In genomic region chr1:54985831-54986230, GRCm38 (mm10) we compare ENCODE assay signal across 18 mouse cellular contexts. TPM values are rescaled to one million over a fixed set of nuclear protein-coding genes. Genes with fewer than 3 reads are reported as not detected.
DNase-seq lines count a peak whose midpoint lies in the region; ATAC-seq and TF ChIP-seq lines count a peak whose summit lies in the region.
"Had no signal": no experiment of that assay in that cellular context is flagged by ENCODE, and none has a peak within 500 bp of the region (broad histone marks: within the 10 kb centered on the region; RNA-seq: fewer than 3 reads in every experiment).

No protein-coding gene starts in this region.

- H3K9ac ChIP-seq in liver, embryonic 13.5 days = no peak overlapping the region
- H3K9ac ChIP-seq in liver, postnatal 0 days (replicated peaks) = no peak overlapping the region
- H3K9ac ChIP-seq in MEL (ENCODE audit: control insufficient read depth, low read depth, low read length, poor library complexity, severe bottlenecking) = no peak overlapping the region
- H3K9ac ChIP-seq: embryonic facial prominence, embryonic 12.5 days; forebrain, embryonic 13.5 days; forebrain, embryonic 15.5 days; forebrain, postnatal 0 days had no signal

- no peaks in the 10 kb centered on the region for H3K79me2 ChIP-seq in MEL (ENCODE audit: control insufficient read depth, insufficient read depth, low read length, poor library complexity)

- no peaks in the 10 kb centered on the region for H3K9me3 ChIP-seq in liver, embryonic 13.5 days (replicated peaks)
- no peaks in the 10 kb centered on the region for H3K9me3 ChIP-seq in liver, postnatal 0 days (ENCODE audit: low read length)
- H3K9me3 ChIP-seq in MEL (replicated peaks; ENCODE audit: insufficient read depth, low read length) = no peaks in the 10 kb centered on the region
- H3K9me3 ChIP-seq: embryonic facial prominence, embryonic 10.5 days; embryonic facial prominence, embryonic 12.5 days; forebrain, embryonic 13.5 days; forebrain, embryonic 15.5 days had no signal

- no peak for TF ChIP-seq POLR2A in MEL (IDR thresholded peaks at IDR 0.05; ENCODE audit: control insufficient read depth in 1 of 2, insufficient read depth in 1 of 2, low read depth in 1 of 2, low read length in 2 of 2, poor library complexity in 1 of 2)

- no peak for TF ChIP-seq EP300 in liver, postnatal 0 days (IDR thresholded peaks at IDR 0.05; ENCODE audit: low read depth)
- TF ChIP-seq EP300 in MEL (IDR thresholded peaks at IDR 0.05; ENCODE audit: low read depth in 1 of 2, low read length in 2 of 2) = peak; percentile 19 to 30; a peak in 1 of 4 replicates

- H3K27me3 ChIP-seq in liver, embryonic 13.5 days = no peaks in the 10 kb centered on the region
- no peaks in the 10 kb centered on the region for H3K27me3 ChIP-seq in liver, postnatal 0 days (ENCODE audit: insufficient read depth, low read length)
- H3K27me3 ChIP-seq in MEL (ENCODE audit: control insufficient read depth in 1 of 2, insufficient read depth in 2 of 2, low read length in 2 of 2) = no peaks in the 10 kb centered on the region
- H3K27me3 ChIP-seq: embryonic facial prominence, embryonic 12.5 days; forebrain, embryonic 13.5 days; forebrain, embryonic 15.5 days had no signal

- 43% methylated on average over 3 of the region's 3 CpGs for WGBS in liver, embryonic 13.5 days (ENCODE audit: insufficient replicate concordance)
- WGBS in liver, postnatal 0 days (ENCODE audit: insufficient replicate concordance) = 67% methylated on average over 3 of the region's 3 CpGs

- no peak overlapping the region for H3K4me3 ChIP-seq in liver, embryonic 13.5 days (replicated peaks)
- no peak overlapping the region for H3K4me3 ChIP-seq in liver, postnatal 0 days (ENCODE audit: low read depth, low read length)
- H3K4me3 ChIP-seq in MEL (ENCODE audit: control insufficient read depth in 1 of 2, insufficient read depth in 1 of 2, low read depth in 2 of 2, low read length in 2 of 2) = no peak overlapping the region
- H3K4me3 ChIP-seq: embryonic facial prominence, embryonic 10.5 days; embryonic facial prominence, embryonic 12.5 days; forebrain, embryonic 13.5 days; forebrain, embryonic 15.5 days had no signal

- H3K36me3 ChIP-seq in liver, embryonic 13.5 days = peaks cover 53% of the 10 kb centered on the region
- H3K36me3 ChIP-seq in liver, postnatal 0 days (replicated peaks; ENCODE audit: insufficient read depth, low read length) = peaks cover 57% of the 10 kb centered on the region
- H3K36me3 ChIP-seq in MEL (ENCODE audit: control insufficient read depth in 1 of 2, insufficient read depth in 2 of 2, low read length in 2 of 2) = peaks cover 20 to 40% of the 10 kb centered on the region in 2 experiments

- DNase-seq in liver, embryonic 13.5 days = no peak
- DNase-seq in liver, postnatal 0 days = no peak
- no peak for DNase-seq in MEL (ENCODE audit: low read depth, low spot score)
- no peak for DNase-seq in thymus, postnatal 14 days
- no peak for DNase-seq in gastrocnemius, postnatal 25 days
- DNase-seq: adrenal gland, adult 2 months; adrenal gland, postnatal 10 days; adrenal gland, postnatal 25 days; cerebellum, adult 11-12 months; cerebellum, adult 2 months; cerebellum, adult 9-10 months; cerebellum, postnatal 10 days; cerebellum, postnatal 25 days; forebrain, postnatal 0 days had no signal

- no peak for TF ChIP-seq RAD21 in MEL (IDR thresholded peaks at IDR 0.05; ENCODE audit: low read depth, low read length)

- H3K27ac ChIP-seq in liver, embryonic 13.5 days = no peak overlapping the region
- no peak overlapping the region for H3K27ac ChIP-seq in liver, postnatal 0 days (ENCODE audit: low read depth)
- no peak overlapping the region for H3K27ac ChIP-seq in MEL (ENCODE audit: control insufficient read depth, low read depth, low read length)
- H3K27ac ChIP-seq: embryonic facial prominence, embryonic 10.5 days; embryonic facial prominence, embryonic 12.5 days; forebrain, embryonic 13.5 days; forebrain, embryonic 15.5 days had no signal

- H3K4me1 ChIP-seq in liver, embryonic 13.5 days (replicated peaks) = peaks cover 2% of the 10 kb centered on the region; the same call in 1 of the 2 replicates
- H3K4me1 ChIP-seq in liver, postnatal 0 days (ENCODE audit: insufficient read depth) = no peaks in the 10 kb centered on the region
- H3K4me1 ChIP-seq in MEL (ENCODE audit: control insufficient read depth in 1 of 2, insufficient read depth in 2 of 2, low read length in 2 of 2) = peaks cover 3 to 9% of the 10 kb centered on the region in 2 experiments
- H3K4me1 ChIP-seq: forebrain, embryonic 13.5 days; forebrain, embryonic 15.5 days had no signal

- no peak overlapping the region for H3K4me2 ChIP-seq in liver, embryonic 13.5 days
- no peak overlapping the region for H3K4me2 ChIP-seq in liver, postnatal 0 days (ENCODE audit: low read depth, low read length)
- H3K4me2 ChIP-seq: embryonic facial prominence, embryonic 12.5 days; forebrain, embryonic 13.5 days; forebrain, embryonic 15.5 days had no signal

- ATAC-seq in liver, embryonic 13.5 days (ENCODE audit: low read depth) = peak; percentile 63
- no peak for ATAC-seq in liver, postnatal 0 days
- ATAC-seq: forebrain, embryonic 13.5 days; forebrain, embryonic 15.5 days; forebrain, postnatal 0 days had no signal

- no peak for TF ChIP-seq CTCF in liver, postnatal 0 days (IDR thresholded peaks at IDR 0.05; ENCODE audit: low read depth)
- no peak for TF ChIP-seq CTCF in MEL (IDR thresholded peaks at IDR 0.05 in 2 of 3, conservative IDR thresholded peaks at IDR 0.05 in 1 of 3; ENCODE audit: control insufficient read depth in 1 of 3, insufficient read depth in 1 of 3, low read depth in 2 of 3, low read length in 3 of 3, poor library complexity in 1 of 3, severe bottlenecking in 1 of 3)

TF ChIP-seq in MEL, 35 proteins besides CTCF, POLR2A, EP300 and RAD21:
- TF ChIP-seq HCFC1 (IDR thresholded peaks at IDR 0.05; ENCODE audit: low read depth, low read length) (no peak), MYC (IDR thresholded peaks at IDR 0.05; ENCODE audit: low read depth, low read length) (no peak), GATA1 (IDR thresholded peaks at IDR 0.05; ENCODE audit: low read depth, low read length) (peak; percentile 29; the same call in 1 of the 2 replicates), USF1 (IDR thresholded peaks at IDR 0.05; ENCODE audit: low read depth, low read length) (0 out of 2 replicates have a peak, but pooled peaks have one; percentile 24)
TF ChIP-seq in MEL: peak in this region for 2.

RNA-seq across cellular contexts. Expression of gene Sf3b1, which starts 41.5 kb away (rescaled TPM):
- polyA plus RNA-seq in liver, embryonic 13.5 days (2015; fragmentation: Nextera tagmentation; extraction: Ambion mirVana) = 171 and 213 TPM in 2 replicates
- polyA plus RNA-seq in liver, postnatal 0 days (2015; fragmentation: Nextera tagmentation; extraction: Ambion mirVana) = 101 and 117 TPM in 2 replicates
- 118 and 135 TPM in 2 replicates for total RNA-seq in MEL (2012; rRNA removed)
- polyA plus RNA-seq in MEL (2012; ENCODE audit: insufficient read depth in 1 of 2, insufficient read length in 2 of 2, low read depth in 1 of 2, low replicate concordance in 2 of 2, missing spikeins in 1 of 2) = 100 to 1,000 TPM; 111 to 167 TPM
- total RNA-seq in gastrocnemius, postnatal 25 days (2021) = 10 to 100 TPM; 36.4 to 49.3 TPM

RNA-seq across cellular contexts. Expression of gene Ankrd44, which starts 59.6 kb away (rescaled TPM):
- polyA plus RNA-seq in liver, embryonic 13.5 days (2015; fragmentation: Nextera tagmentation; extraction: Ambion mirVana) = 3.0 and 3.6 TPM in 2 replicates
- polyA plus RNA-seq in liver, postnatal 0 days (2015; fragmentation: Nextera tagmentation; extraction: Ambion mirVana) = 4.0 and 4.7 TPM in 2 replicates
- 1.9 and 2.3 TPM in 2 replicates for total RNA-seq in MEL (2012; rRNA removed)
- polyA plus RNA-seq in MEL (2012; ENCODE audit: insufficient read depth in 1 of 2, insufficient read length in 2 of 2, low read depth in 1 of 2, low replicate concordance in 2 of 2, missing spikeins in 1 of 2) = 1 to 10 TPM in 1 of 2 experiments, not detected in 1; 4.4 TPM
- total RNA-seq in gastrocnemius, postnatal 25 days (2021) = 1 to 10 TPM; 5.3 to 5.5 TPM
